Mouse (Mus musculus): ENCODE results near the gene Vamp1. TPM values are rescaled to one million over a fixed set of nuclear protein-coding genes. Genes with fewer than 3 reads are reported as not detected.

The Vamp1 gene
- polyA plus RNA-seq, 1 experiment from 2014 or later, result 21.2 TPM

DNA sequence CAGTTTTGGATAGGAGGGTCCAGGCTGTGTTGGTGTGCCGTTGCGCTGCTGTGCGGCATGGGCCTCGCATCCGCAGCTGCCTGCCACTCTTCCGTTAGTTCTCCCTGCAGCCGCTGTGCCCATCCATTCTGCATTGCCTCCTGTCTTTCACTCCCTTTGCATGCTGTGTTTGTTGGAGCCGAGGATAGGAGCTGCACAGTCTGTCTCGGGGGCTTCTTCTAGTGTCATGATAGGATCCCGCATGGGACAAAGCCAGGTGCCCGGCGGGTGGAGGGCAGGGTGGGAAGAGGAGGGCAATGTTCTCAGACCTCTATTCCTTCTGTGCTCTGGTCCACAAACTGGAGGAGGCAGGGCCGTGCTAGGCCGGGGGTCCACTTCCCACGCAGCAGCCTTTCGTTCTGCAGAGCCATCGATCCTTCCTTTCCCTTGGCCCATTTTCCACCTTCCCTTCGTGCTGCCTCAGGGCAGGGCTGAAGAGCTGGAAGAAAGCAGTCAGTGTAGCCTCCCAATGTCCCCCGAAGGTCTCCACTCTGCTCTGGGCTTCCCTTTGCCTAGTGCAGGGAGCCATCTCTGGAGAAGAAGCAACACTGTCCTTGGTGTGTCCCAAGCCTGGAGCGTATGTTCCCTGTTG lies 5.9 kb downstream of the Vamp1 start:
- Histone ChIP-seq H3K9me3 (replicated peaks; ENCODE audit: control insufficient read depth, low read length, poor library complexity, severe bottlenecking) (no peaks in the 10 kb centered on the region), H3K27me3 (ENCODE audit: control insufficient read depth, insufficient read depth, low read depth, low read length) (no peaks in the 10 kb centered on the region), H3K9ac (ENCODE audit: low read depth, low read length) (no peak overlapping the region), H3K36me3 (ENCODE audit: control insufficient read depth, insufficient read depth, low read length) (no peaks in the 10 kb centered on the region), H3K4me3 (ENCODE audit: low read depth, low read length) (no peak overlapping the region), H3K4me2 (ENCODE audit: low read length) (no peak overlapping the region), H3K27ac (ENCODE audit: low read length) (no peak overlapping the region), H3K4me1 (ENCODE audit: control insufficient read depth, insufficient read depth, low read length) (peaks cover 4% of the 10 kb centered on the region; the same call in 1 of the 2 replicates)
- 93% methylated on average over 19 of the region's 20 CpGs for WGBS
- ATAC-seq, result no peak

DNA sequence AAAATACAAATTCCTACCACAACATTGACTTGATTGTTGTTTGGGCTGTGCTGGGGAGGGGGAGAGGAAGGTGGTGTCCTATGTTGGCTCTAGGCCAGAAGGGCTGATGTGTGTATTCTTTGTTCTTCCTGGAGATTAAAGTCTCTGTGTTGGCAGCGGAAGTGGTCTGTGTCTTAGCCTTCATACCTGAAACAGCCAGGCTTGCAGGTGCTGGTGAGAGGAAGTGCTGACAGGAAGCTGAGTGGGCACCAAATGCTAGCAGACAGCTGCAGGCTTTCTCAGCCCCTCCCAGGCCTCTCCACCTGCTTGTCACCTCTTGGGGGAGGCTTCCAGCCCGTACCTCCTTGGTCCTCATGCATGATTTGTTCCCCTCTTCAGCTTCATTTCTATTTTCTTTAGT lies 6.8 kb downstream of the Vamp1 start:
- no peaks in the 10 kb centered on the region for H3K36me3 ChIP-seq (ENCODE audit: control insufficient read depth, insufficient read depth, low read length)
- no peak overlapping the region for H3K4me3 ChIP-seq (ENCODE audit: low read depth, low read length)
- H3K9me3 ChIP-seq (replicated peaks; ENCODE audit: control insufficient read depth, low read length, poor library complexity, severe bottlenecking), result no peaks in the 10 kb centered on the region
- no peaks in the 10 kb centered on the region for H3K27me3 ChIP-seq (ENCODE audit: control insufficient read depth, insufficient read depth, low read depth, low read length)
- no peaks in the 10 kb centered on the region for H3K4me1 ChIP-seq (ENCODE audit: control insufficient read depth, insufficient read depth, low read length)
- WGBS, result 77% methylated on average over 2 of the region's 2 CpGs
- H3K9ac ChIP-seq (ENCODE audit: low read depth, low read length), result no peak overlapping the region
- ATAC-seq, result no peak
- H3K27ac ChIP-seq (ENCODE audit: low read length), result no peak overlapping the region
- H3K4me2 ChIP-seq (ENCODE audit: low read length), result no peak overlapping the region

DNA sequence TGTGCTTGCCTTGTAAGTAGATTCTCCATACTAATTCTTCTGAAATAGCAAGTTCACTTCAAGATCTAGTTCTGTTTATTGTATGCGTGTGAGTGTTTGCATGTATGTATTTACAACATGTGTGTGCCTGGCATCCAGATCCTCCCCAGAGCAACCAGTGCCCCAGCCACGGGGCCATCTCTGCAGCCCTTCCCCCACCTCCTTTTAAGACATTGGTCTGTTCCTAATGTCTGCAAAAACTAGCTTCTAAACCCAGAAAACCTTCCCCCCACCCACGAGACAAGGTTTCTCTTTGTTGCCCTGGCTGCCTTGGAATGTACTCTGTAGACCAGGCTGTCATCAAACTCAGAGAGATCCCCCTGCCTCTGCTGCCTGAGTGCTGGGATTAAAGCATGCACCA lies 7.2 kb downstream of the Vamp1 start:
- Histone ChIP-seq H3K36me3 (ENCODE audit: control insufficient read depth, insufficient read depth, low read length) (no peaks in the 10 kb centered on the region), H3K4me2 (ENCODE audit: low read length) (no peak overlapping the region), H3K4me3 (ENCODE audit: low read depth, low read length) (no peak overlapping the region), H3K9me3 (replicated peaks; ENCODE audit: control insufficient read depth, low read length, poor library complexity, severe bottlenecking) (no peaks in the 10 kb centered on the region), H3K27me3 (ENCODE audit: control insufficient read depth, insufficient read depth, low read depth, low read length) (no peaks in the 10 kb centered on the region), H3K9ac (ENCODE audit: low read depth, low read length) (no peak overlapping the region), H3K27ac (ENCODE audit: low read length) (no peak overlapping the region), H3K4me1 (ENCODE audit: control insufficient read depth, insufficient read depth, low read length) (no peaks in the 10 kb centered on the region)
- WGBS, result 89% methylated on average over 3 of the region's 3 CpGs
- no peak for ATAC-seq

DNA sequence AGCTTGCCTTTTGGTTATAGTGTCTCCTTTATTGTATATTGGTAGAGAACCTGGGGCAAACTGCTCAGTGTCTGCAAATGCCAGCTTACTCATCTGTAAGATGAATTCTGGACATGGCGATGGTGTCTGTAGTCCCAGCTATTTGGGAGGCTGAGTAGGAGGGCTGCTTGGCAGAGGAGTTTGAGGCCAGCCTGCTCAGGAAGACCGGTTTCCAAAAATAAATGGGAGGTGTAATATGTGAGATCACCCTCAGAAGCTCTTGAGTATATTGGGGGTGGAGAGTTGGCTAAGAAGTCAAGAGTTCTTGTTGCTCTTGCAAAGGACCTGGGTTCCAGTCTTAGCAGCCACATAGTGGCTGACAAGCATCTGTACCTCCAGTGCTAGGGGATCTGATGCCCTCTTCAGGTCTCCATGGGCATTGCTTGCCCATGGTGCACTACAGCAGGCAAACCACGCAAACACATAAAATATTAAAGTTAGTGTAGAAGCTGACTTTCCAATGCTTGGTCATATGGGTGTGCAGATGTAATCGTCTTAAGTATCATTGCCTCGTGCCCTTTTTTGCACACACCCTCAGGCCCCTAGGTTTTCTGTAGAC lies 10.3 kb downstream of the Vamp1 start:
- no peaks in the 10 kb centered on the region for H3K27me3 ChIP-seq (ENCODE audit: control insufficient read depth, insufficient read depth, low read depth, low read length)
- H3K4me2 ChIP-seq (ENCODE audit: low read length), result no peak overlapping the region
- H3K4me1 ChIP-seq (ENCODE audit: control insufficient read depth, insufficient read depth, low read length), result peaks cover 4% of the 10 kb centered on the region
- no peaks in the 10 kb centered on the region for H3K36me3 ChIP-seq (ENCODE audit: control insufficient read depth, insufficient read depth, low read length)
- H3K9ac ChIP-seq (ENCODE audit: low read depth, low read length), result no peak overlapping the region
- no peak overlapping the region for H3K4me3 ChIP-seq (ENCODE audit: low read depth, low read length)
- no peak for ATAC-seq
- 86% methylated on average over 5 of the region's 5 CpGs for WGBS
- no peak overlapping the region for H3K27ac ChIP-seq (ENCODE audit: low read length)
- H3K9me3 ChIP-seq (replicated peaks; ENCODE audit: control insufficient read depth, low read length, poor library complexity, severe bottlenecking), result no peaks in the 10 kb centered on the region

DNA sequence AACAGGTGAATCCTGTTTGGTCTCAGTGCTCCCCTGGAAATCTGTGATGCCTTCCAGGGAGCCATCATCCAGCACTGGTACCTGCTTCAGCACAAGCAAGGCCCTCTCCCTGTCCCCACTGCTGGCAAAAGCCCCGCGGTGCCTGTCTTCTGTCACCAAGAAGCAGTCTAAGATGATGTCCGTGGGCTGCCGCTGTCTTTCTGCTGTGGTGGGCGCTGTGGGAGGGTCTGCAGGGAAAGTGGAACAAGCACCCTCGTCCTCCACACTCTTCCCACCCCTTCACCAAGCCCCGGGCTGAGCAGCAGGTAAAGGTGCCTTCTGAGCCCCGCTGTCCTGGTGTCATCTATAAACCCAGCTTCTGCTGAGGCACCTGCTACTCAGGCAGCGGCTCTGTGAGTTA lies 15.2 kb downstream of the Vamp1 start:
- H3K4me3 ChIP-seq (ENCODE audit: low read depth, low read length), result no peak overlapping the region
- no peaks in the 10 kb centered on the region for H3K9me3 ChIP-seq (replicated peaks; ENCODE audit: control insufficient read depth, low read length, poor library complexity, severe bottlenecking)
- no peaks in the 10 kb centered on the region for H3K36me3 ChIP-seq (ENCODE audit: control insufficient read depth, insufficient read depth, low read length)
- peaks cover 20% of the 10 kb centered on the region for H3K4me1 ChIP-seq (ENCODE audit: control insufficient read depth, insufficient read depth, low read length)
- no peaks in the 10 kb centered on the region for H3K27me3 ChIP-seq (ENCODE audit: control insufficient read depth, insufficient read depth, low read depth, low read length)
- WGBS, result 66% methylated on average over 9 of the region's 9 CpGs
- H3K4me2 ChIP-seq (ENCODE audit: low read length), result peak overlapping the region; percentile 89
- peak; percentile 33 for ATAC-seq
- H3K27ac ChIP-seq (ENCODE audit: low read length), result peak overlapping the region; percentile 64
- peak overlapping the region; percentile 48; the same call in 1 of the 2 replicates for H3K9ac ChIP-seq (ENCODE audit: low read depth, low read length)

- Histone ChIP-seq H3K4me2 (ENCODE audit: low read length) (peak within 1 kb of the TSS; percentile 89), H3K27ac (ENCODE audit: low read length) (peak within 1 kb of the TSS; percentile 75), H3K4me3 (ENCODE audit: low read depth, low read length) (peak within 1 kb of the TSS; percentile 45), H3K4me1 (ENCODE audit: control insufficient read depth, insufficient read depth, low read length) (peaks cover 20% of the 10 kb centered on the region), H3K27me3 (ENCODE audit: control insufficient read depth, insufficient read depth, low read depth, low read length) (no peaks in the 10 kb centered on the region), H3K36me3 (ENCODE audit: control insufficient read depth, insufficient read depth, low read length) (no peaks in the 10 kb centered on the region), H3K9me3 (replicated peaks; ENCODE audit: control insufficient read depth, low read length, poor library complexity, severe bottlenecking) (no peaks in the 10 kb centered on the region), H3K9ac (ENCODE audit: low read depth, low read length) (peak within 1 kb of the TSS; percentile 76)
- ATAC-seq, result peak; percentile 83
- WGBS, result 10% methylated on average over 16 of the region's 16 CpGs
These were observed 16.0 kb downstream of the Vamp1 start, which contains the start of gene Tapbpl for GRCm38 (mm10) chr6:125231117-125232044. Gene Tapbpl (minus strand): TSS chr6:125231860.

GRCm38 (mm10) chr6:125232045-125232437 lies 16.7 kb downstream of the Vamp1 start:
- Histone ChIP-seq H3K4me1 (ENCODE audit: control insufficient read depth, insufficient read depth, low read length) (peaks cover 20% of the 10 kb centered on the region), H3K4me3 (ENCODE audit: low read depth, low read length) (peak overlapping the region; percentile 45; the same call in 1 of the 2 replicates), H3K9me3 (replicated peaks; ENCODE audit: control insufficient read depth, low read length, poor library complexity, severe bottlenecking) (no peaks in the 10 kb centered on the region), H3K9ac (ENCODE audit: low read depth, low read length) (peak overlapping the region; percentile 76; the same call in 1 of the 2 replicates), H3K36me3 (ENCODE audit: control insufficient read depth, insufficient read depth, low read length) (no peaks in the 10 kb centered on the region), H3K27ac (ENCODE audit: low read length) (no peak overlapping the region; the same call in 1 of the 2 replicates), H3K27me3 (ENCODE audit: control insufficient read depth, insufficient read depth, low read depth, low read length) (no peaks in the 10 kb centered on the region), H3K4me2 (ENCODE audit: low read length) (peak overlapping the region; percentile 89)
- ATAC-seq, result peak; percentile 37
- 57% methylated on average over 4 of the region's 4 CpGs for WGBS

DNA sequence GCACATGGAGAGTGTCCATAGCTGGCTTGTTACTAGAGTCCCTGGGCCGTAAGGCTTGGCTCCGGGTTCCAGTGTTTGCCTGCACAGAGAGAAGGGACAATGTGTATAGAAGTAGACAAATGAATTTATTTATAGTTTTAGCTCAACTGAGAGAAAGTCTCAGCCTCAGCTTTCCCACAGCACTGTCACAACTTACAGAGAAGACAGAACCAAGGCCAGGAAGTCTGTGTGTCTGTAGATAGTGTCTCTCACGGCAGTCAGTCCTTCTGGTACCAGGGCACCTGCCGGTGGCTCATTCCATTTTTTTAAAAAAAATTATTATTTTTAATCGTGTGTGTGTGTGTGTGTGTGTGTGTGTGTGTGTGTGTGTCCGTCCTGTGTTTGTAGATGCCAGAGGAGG lies 17.2 kb downstream of the Vamp1 start:
- no peaks in the 10 kb centered on the region for H3K27me3 ChIP-seq (ENCODE audit: control insufficient read depth, insufficient read depth, low read depth, low read length)
- WGBS, result 80% methylated on average over 6 of the region's 6 CpGs

More for the DNA sequence above, 17.2 kb downstream of the Vamp1 start:
- no peak overlapping the region for H3K4me3 ChIP-seq (ENCODE audit: low read depth, low read length)
- H3K27ac ChIP-seq (ENCODE audit: low read length), result no peak overlapping the region
- no peak overlapping the region for H3K9ac ChIP-seq (ENCODE audit: low read depth, low read length)
- H3K4me1 ChIP-seq (ENCODE audit: control insufficient read depth, insufficient read depth, low read length), result peaks cover 20% of the 10 kb centered on the region
- no peaks in the 10 kb centered on the region for H3K36me3 ChIP-seq (ENCODE audit: control insufficient read depth, insufficient read depth, low read length)
- H3K9me3 ChIP-seq (replicated peaks; ENCODE audit: control insufficient read depth, low read length, poor library complexity, severe bottlenecking), result no peaks in the 10 kb centered on the region
- no peak overlapping the region for H3K4me2 ChIP-seq (ENCODE audit: low read length)
- ATAC-seq, result no peak
